Mouse (Mus musculus) brain, adult 2 months (tissue): ENCODE data around the gene Fmo4.
A peak's percentile ranks its signal among the peaks of the same experiment; 100 is the strongest.
"Not testable (repeated sequence)": the region's sequence is repeated elsewhere in the genome, so short reads cannot be mapped to it uniquely, and the experiment has no call there.

Experiments
- DNase-seq: peaks from one replicate; pipeline ENCODE4 v3.0.0; 2011; ENCODE audit warnings: low read depth, low spot score

Fmo4 gene

GRCm38 (mm10) chr1:162792306-162793044 lies 21.3 kb downstream of the Fmo4 start:
- DNase-seq = no peak

GRCm38 (mm10) chr1:162785222-162785621 lies 28.6 kb downstream of the Fmo4 start:
- no peak for DNase-seq

- DNase-seq = no peak
These were observed 30.0 kb downstream of the Fmo4 start for GRCm38 (mm10) chr1:162783669-162784248.

GRCm38 (mm10) chr1:162781035-162781434 lies 32.7 kb downstream of the Fmo4 start:
- DNase-seq = not testable (repeated sequence)

GRCm38 (mm10) chr1:162777943-162778538 lies 35.7 kb downstream of the Fmo4 start:
- DNase-seq = no peak

- peak; percentile 87 for DNase-seq
These were observed 40.1 kb downstream of the Fmo4 start for GRCm38 (mm10) chr1:162773661-162774060.

GRCm38 (mm10) chr1:162771617-162772360 lies 42.0 kb downstream of the Fmo4 start:
- no peak for DNase-seq

- DNase-seq = no peak
These were observed 61.8 kb downstream of the Fmo4 start for GRCm38 (mm10) chr1:162752009-162752408.

GRCm38 (mm10) chr1:162749607-162750006 lies 64.2 kb downstream of the Fmo4 start:
- no peak for DNase-seq

- no peak for DNase-seq
These were observed 65.0 kb downstream of the Fmo4 start for GRCm38 (mm10) chr1:162748761-162749160.
